Mouse (Mus musculus) embryonic facial prominence, embryonic 15.5 days (tissue): ENCODE measurements around the gene Epb41. TPM values are rescaled to one million over a fixed set of nuclear protein-coding genes. Genes with fewer than 3 reads are reported as not detected.

Experiments
- ATAC-seq: fragments of 200-750 bp; cut with Nextera tagmentation; 2 replicates; pipeline ENCODE4 v1.8.0; 2017; ENCODE audit warnings: low read depth, moderate TSS enrichment; ENCODE audit not compliant: insufficient number of reproducible peaks, low FRiP score, low TSS enrichment
- H3K27ac ChIP-seq: fragments of 300-500 bp; sonication (generic); replicated peaks from 2 replicates; pipeline ENCODE4 v1.5.1; 2015; ENCODE audit warnings: mild to moderate bottlenecking, inconsistent platforms
- H3K27me3 ChIP-seq: fragments of 300-500 bp; sonication (generic); 2 replicates; pipeline ENCODE4 v1.6.1; 2015; ENCODE audit warnings: inconsistent platforms
- H3K36me3 ChIP-seq: fragments of 300-500 bp; sonication (generic); 2 replicates; pipeline ENCODE4 v1.6.1; 2015; ENCODE audit warnings: mild to moderate bottlenecking, inconsistent platforms
- H3K4me1 ChIP-seq: fragments of 300-500 bp; sonication (generic); 2 replicates; pipeline ENCODE4 v1.6.1; 2015; ENCODE audit warnings: inconsistent platforms
- H3K4me2 ChIP-seq: fragments of 300-500 bp; sonication (generic); replicated peaks from 2 replicates; pipeline ENCODE4 v1.6.1; 2015; ENCODE audit warnings: mild to moderate bottlenecking, inconsistent platforms
- H3K4me3 ChIP-seq: fragments of 300-500 bp; sonication (generic); replicated peaks from 2 replicates; pipeline ENCODE4 v1.5.1; 2015; ENCODE audit warnings: mild to moderate bottlenecking, inconsistent platforms
- H3K9ac ChIP-seq: fragments of 300-500 bp; sonication (generic); 2 replicates; pipeline ENCODE4 v1.6.1; 2015; ENCODE audit warnings: inconsistent platforms
- H3K9me3 ChIP-seq: fragments of 300-500 bp; sonication (generic); replicated peaks from 2 replicates; pipeline ENCODE4 v1.6.1; 2016; ENCODE audit warnings: inconsistent platforms
- WGBS: fragments of 180-500 bp; shearing (Covaris S2); methylation state at CpG from one replicate; pipeline ENCODE4 v1.1.7; 2015; 5-methylcytosine and 5-hydroxymethylcytosine counted together
- microRNA-seq: library from miRNA; unstranded; fragments of <30 nt; microRNA quantifications from one replicate; pipeline ENCODE4, GENCODE M21; 2016; ENCODE audit warnings: borderline number of aligned reads
- polyA plus RNA-seq: library from polyadenylated mRNA; unstranded; fragments of >200 nt; fragmentation: Nextera tagmentation; extraction: Ambion mirVana; gene quantifications from 2 replicates; pipeline ENCODE4 v1.2.1, GENCODE M21; 2015

The Epb41 gene
- polyA plus RNA-seq, 1 experiment from 2014 or later, result 58.0 TPM

GRCm38 (mm10) chr4:131881306-131881705 is 193.8 kb downstream of the Epb41 start:
- Histone ChIP-seq H3K36me3 (peaks cover 20% of the 10 kb centered on the region), H3K4me1 (peaks cover 43% of the 10 kb centered on the region), H3K9me3 (no peaks in the 10 kb centered on the region), H3K4me3 (no peak overlapping the region), H3K27me3 (no peaks in the 10 kb centered on the region), H3K27ac (no peak overlapping the region), H3K4me2 (no peak overlapping the region), H3K9ac (no peak overlapping the region)
- WGBS, result 68% methylated on average over 7 of the region's 7 CpGs
- no peak for ATAC-seq

- H3K9ac ChIP-seq, result no peak overlapping the region
- peaks cover 58% of the 10 kb centered on the region for H3K4me1 ChIP-seq
- H3K27me3 ChIP-seq, result no peaks in the 10 kb centered on the region
- H3K9me3 ChIP-seq, result no peaks in the 10 kb centered on the region
- no peak for ATAC-seq
- WGBS, result 49% methylated on average over 1 of the region's 1 CpGs
- H3K36me3 ChIP-seq, result peaks cover 4% of the 10 kb centered on the region; the same call in 1 of the 2 replicates
- 0 out of 2 replicates have a peak overlapping the region, but pooled peaks have one; percentile 1 for H3K27ac ChIP-seq
- H3K4me2 ChIP-seq, result no peak overlapping the region
- no peak overlapping the region for H3K4me3 ChIP-seq
Observed at GRCm38 (mm10) chr4:131879692-131880091, 195.4 kb downstream of the Epb41 start.

GRCm38 (mm10) chr4:131876836-131877235 is 198.3 kb downstream of the Epb41 start:
- no peak overlapping the region for H3K4me2 ChIP-seq
- no peak for ATAC-seq
- H3K4me1 ChIP-seq, result peaks cover 58% of the 10 kb centered on the region
- H3K36me3 ChIP-seq, result no peaks in the 10 kb centered on the region
- 56% methylated on average over 2 of the region's 2 CpGs for WGBS
- no peaks in the 10 kb centered on the region for H3K9me3 ChIP-seq
- H3K4me3 ChIP-seq, result no peak overlapping the region
- H3K27ac ChIP-seq, result no peak overlapping the region
- no peak overlapping the region for H3K9ac ChIP-seq
- H3K27me3 ChIP-seq, result no peaks in the 10 kb centered on the region

- no peak for ATAC-seq
- Histone ChIP-seq H3K4me2 (peak overlapping the region; percentile 75), H3K36me3 (no peaks in the 10 kb centered on the region), H3K4me3 (peak overlapping the region; percentile 99), H3K27me3 (no peaks in the 10 kb centered on the region), H3K9ac (no peak overlapping the region), H3K9me3 (no peaks in the 10 kb centered on the region), H3K27ac (no peak overlapping the region), H3K4me1 (peaks cover 48% of the 10 kb centered on the region)
- 23% methylated on average over 3 of the region's 3 CpGs for WGBS
Observed at GRCm38 (mm10) chr4:131875242-131875641, 199.9 kb downstream of the Epb41 start.

- Histone ChIP-seq H3K9me3 (no peaks in the 10 kb centered on the region), H3K4me1 (peaks cover 41% of the 10 kb centered on the region), H3K4me2 (peak overlapping the region; percentile 75), H3K27ac (peak overlapping the region; percentile 100), H3K9ac (peak overlapping the region; percentile 100), H3K36me3 (no peaks in the 10 kb centered on the region), H3K27me3 (no peaks in the 10 kb centered on the region), H3K4me3 (peak overlapping the region; percentile 99)
- 2% methylated on average over 11 of the region's 11 CpGs for WGBS
- ATAC-seq, result no peak
Observed at GRCm38 (mm10) chr4:131874567-131874966, 200.6 kb downstream of the Epb41 start.

GRCm38 (mm10) chr4:131874169-131874536 is 201.0 kb downstream of the Epb41 start:
- WGBS, result under 1% methylated on average over 20 of the region's 20 CpGs
- Histone ChIP-seq H3K27me3 (no peaks in the 10 kb centered on the region), H3K36me3 (no peaks in the 10 kb centered on the region), H3K4me1 (peaks cover 37% of the 10 kb centered on the region), H3K4me2 (peak overlapping the region; percentile 75), H3K9me3 (no peaks in the 10 kb centered on the region), H3K4me3 (peak overlapping the region; percentile 99), H3K9ac (peak overlapping the region; percentile 100), H3K27ac (peak overlapping the region; percentile 100)
- no peak for ATAC-seq

Small RNA genes lying within 50 kb of the gene (microRNA-seq; reads per million reads assigned to microRNA genes)
- not detected for gene Gm27445

Other genes with a start within 250 kb of the Epb41 start
- gene Ptpru, start 237.0 kb downstream of the Epb41 start, polyA plus RNA-seq, result 26.7 and 27.4 TPM in 2 replicates
- gene Mecr, start 231.9 kb downstream of the Epb41 start, polyA plus RNA-seq, result 41.9 and 49.7 TPM in 2 replicates
- 101 and 103 TPM in 2 replicates for gene Srsf4, start 201.7 kb downstream of the Epb41 start, polyA plus RNA-seq
- 6.0 and 6.7 TPM in 2 replicates for gene Tmem200b, start 153.6 kb downstream of the Epb41 start, polyA plus RNA-seq
- gene Gm10300, start 624 bp downstream of the Epb41 start, polyA plus RNA-seq, result 0.09 and 0.13 TPM in 2 replicates
- gene Oprd1, start 69.2 kb upstream of the Epb41 start, polyA plus RNA-seq, result 0.33 and 0.54 TPM in 2 replicates
- 95.3 and 95.7 TPM in 2 replicates for gene Ythdf2, start 137.0 kb upstream of the Epb41 start, polyA plus RNA-seq
- gene Gmeb1, start 186.3 kb upstream of the Epb41 start, polyA plus RNA-seq, result 37.5 and 37.8 TPM in 2 replicates
- 44.4 and 48.8 TPM in 2 replicates for gene Taf12, start 199.1 kb upstream of the Epb41 start, polyA plus RNA-seq
- gene Rab42, start 228.1 kb upstream of the Epb41 start, polyA plus RNA-seq, result 2.4 and 3.4 TPM in 2 replicates